Mouse (Mus musculus): Measurements from ENCODE around the gene Tfrc. TPM values are rescaled to one million over a fixed set of nuclear protein-coding genes. Genes with fewer than 3 reads are reported as not detected.
A peak's percentile ranks its signal among the peaks of the same experiment; 100 is the strongest.

Tfrc gene
- polyA plus RNA-seq, 2 experiments = 235 to 388 TPM

DNA sequence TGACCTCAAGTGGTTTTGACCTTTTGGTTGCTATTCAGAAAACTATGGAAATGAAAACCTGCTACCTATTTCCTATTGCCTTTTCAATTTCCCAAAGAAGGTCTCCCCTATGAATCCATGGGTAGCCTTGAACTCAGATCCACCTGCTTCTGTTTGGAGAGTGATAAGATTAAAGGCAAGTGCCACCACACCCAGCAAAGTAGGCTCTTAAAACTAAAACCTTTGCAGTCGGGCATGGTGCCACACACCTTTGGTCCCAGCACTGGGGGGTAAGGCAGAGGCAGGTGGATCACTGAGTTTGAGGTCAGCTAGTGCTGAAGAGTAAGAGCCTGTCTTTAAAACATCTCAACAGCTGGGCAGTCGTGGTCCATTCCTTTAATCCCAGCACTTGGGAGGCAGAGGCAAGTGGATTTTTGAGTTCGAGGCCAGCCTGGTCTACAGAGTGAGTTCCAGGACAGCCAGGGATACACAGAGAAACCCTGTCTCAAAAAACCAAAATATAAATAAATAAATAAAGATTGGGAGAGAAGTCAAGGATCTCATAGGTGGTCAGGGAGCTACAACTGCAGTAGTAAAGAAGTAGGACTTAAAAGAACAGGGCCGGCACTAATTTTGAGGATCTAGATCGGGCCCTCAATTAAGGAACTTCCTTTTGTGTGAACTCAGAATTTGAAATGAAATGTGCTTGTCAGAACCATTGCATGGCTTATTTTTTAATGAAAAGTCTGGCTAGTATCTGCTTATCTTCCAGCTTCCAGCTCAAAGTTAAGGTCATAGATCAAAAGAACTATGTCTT, 1.9 kb downstream of the Tfrc start:
- H3K27me3 ChIP-seq (ENCODE audit: control insufficient read depth, insufficient read depth, low read length) = no peaks in the 10 kb centered on the region
- DNase-seq (ENCODE audit: low read depth in 3 of 3, low spot score in 3 of 3) = peak; percentile 66 to 76 (median 73)
- peaks cover 23 to 24% of the 10 kb centered on the region in 2 experiments for H3K4me1 ChIP-seq (replicated peaks; ENCODE audit: control insufficient read depth in 2 of 2, insufficient read depth in 2 of 2, low read length in 1 of 2)
- H3K4me3 ChIP-seq (ENCODE audit: insufficient read depth in 1 of 2, low read depth in 2 of 2, low read length in 2 of 2) = peak overlapping the region; percentile 66 to 86
- H3K9ac ChIP-seq (replicated peaks) = peak overlapping the region; percentile 95
- WGBS (ENCODE audit: insufficient replicate concordance) = 12% methylated on average over 5 of the region's 5 CpGs
- ATAC-seq (ENCODE audit: insufficient read depth) = peak; percentile 17
- peak overlapping the region; percentile 94 for H3K4me2 ChIP-seq (ENCODE audit: low read depth)
- H3K27ac ChIP-seq = peak overlapping the region; percentile 98
- TF ChIP-seq EP300 (IDR thresholded peaks at IDR 0.05; ENCODE audit: low read depth) (peak; percentile 66), CTCF (IDR thresholded peaks at IDR 0.05; ENCODE audit: low read depth) (no peak)
- H3K9me3 ChIP-seq (ENCODE audit: control insufficient read depth, low read length) = no peaks in the 10 kb centered on the region
- peaks cover 54% of the 10 kb centered on the region for H3K36me3 ChIP-seq (replicated peaks; ENCODE audit: control insufficient read depth, insufficient read depth, low read depth)

DNA sequence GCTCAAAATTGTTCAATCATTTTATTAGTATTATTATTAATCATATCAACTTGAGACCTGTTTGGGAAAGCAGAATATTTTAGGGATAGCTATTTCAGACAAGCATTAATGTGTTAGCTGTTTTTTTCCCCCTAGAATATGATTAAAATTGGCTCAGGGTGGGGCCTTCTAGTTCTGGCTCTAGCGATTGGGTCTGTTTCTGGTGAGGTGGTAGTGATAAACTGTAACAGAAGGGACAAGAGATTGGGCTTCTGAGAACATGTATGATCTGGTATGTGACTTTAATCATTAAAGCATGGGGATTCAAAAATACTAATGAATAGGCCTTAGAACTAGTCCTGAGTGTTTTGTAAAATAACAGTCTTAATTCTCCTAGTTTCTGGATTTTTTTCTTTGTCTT, 3.3 kb downstream of the Tfrc start:
- H3K27ac ChIP-seq = peak overlapping the region; percentile 98
- no peaks in the 10 kb centered on the region for H3K9me3 ChIP-seq (ENCODE audit: control insufficient read depth, low read length)
- peak; percentile 75 to 85 (median 80) for DNase-seq (ENCODE audit: low read depth in 3 of 3, low spot score in 3 of 3)
- 14% methylated on average over 1 of the region's 1 CpGs for WGBS (ENCODE audit: insufficient replicate concordance)
- TF ChIP-seq CTCF (IDR thresholded peaks at IDR 0.05; ENCODE audit: low read depth) (no peak), EP300 (IDR thresholded peaks at IDR 0.05; ENCODE audit: low read depth) (peak; percentile 91)
- H3K27me3 ChIP-seq (ENCODE audit: control insufficient read depth, insufficient read depth, low read length) = no peaks in the 10 kb centered on the region
- peak overlapping the region; percentile 66 to 86 for H3K4me3 ChIP-seq (ENCODE audit: insufficient read depth in 1 of 2, low read depth in 2 of 2, low read length in 2 of 2)
- H3K4me1 ChIP-seq (replicated peaks; ENCODE audit: control insufficient read depth in 2 of 2, insufficient read depth in 2 of 2, low read length in 1 of 2) = peaks cover 22 to 23% of the 10 kb centered on the region in 2 experiments
- ATAC-seq (ENCODE audit: insufficient read depth) = peak; percentile 26; the same call in 1 of the 2 replicates
- peak overlapping the region; percentile 95 for H3K9ac ChIP-seq (replicated peaks)
- H3K36me3 ChIP-seq (replicated peaks; ENCODE audit: control insufficient read depth, insufficient read depth, low read depth) = peaks cover 67% of the 10 kb centered on the region
- peak overlapping the region; percentile 94 for H3K4me2 ChIP-seq (ENCODE audit: low read depth)

DNA sequence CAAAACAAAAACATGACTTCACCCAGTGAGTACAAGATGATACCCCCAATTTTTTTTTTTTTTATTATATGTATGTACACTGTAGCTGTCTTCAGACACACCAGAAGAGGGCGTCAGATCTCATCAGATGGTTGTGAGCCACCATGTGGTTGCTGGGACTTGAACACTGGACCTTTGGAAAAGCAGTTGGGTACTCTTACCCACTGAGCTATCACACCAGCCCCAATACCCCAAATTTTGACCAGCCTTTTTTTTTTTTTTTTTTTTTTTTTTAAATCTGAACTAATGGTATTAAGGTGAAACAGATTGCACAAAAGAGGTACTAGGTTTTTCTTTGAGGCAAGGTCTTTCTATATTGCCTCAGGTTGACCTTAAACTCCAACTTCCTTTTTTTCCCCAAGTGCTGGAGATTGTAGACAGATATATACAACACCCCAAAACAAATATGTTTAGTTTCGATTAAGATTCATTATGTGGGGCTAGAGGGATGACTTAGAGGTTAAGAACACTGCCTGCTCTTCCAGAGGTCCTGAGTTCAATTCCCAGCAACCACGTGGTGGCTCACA, 4.6 kb downstream of the Tfrc start:
- H3K36me3 ChIP-seq (replicated peaks; ENCODE audit: control insufficient read depth, insufficient read depth, low read depth) = peaks cover 80% of the 10 kb centered on the region
- TF ChIP-seq CTCF (IDR thresholded peaks at IDR 0.05; ENCODE audit: low read depth) (peak; percentile 43; the same call in 1 of the 2 replicates), EP300 (IDR thresholded peaks at IDR 0.05; ENCODE audit: low read depth) (no peak)
- H3K4me3 ChIP-seq (ENCODE audit: insufficient read depth in 1 of 2, low read depth in 2 of 2, low read length in 2 of 2) = peak overlapping the region in 1 of 2 experiments; percentile 86; a peak in 2 of 4 replicates
- no peaks in the 10 kb centered on the region for H3K27me3 ChIP-seq (ENCODE audit: control insufficient read depth, insufficient read depth, low read length)
- ATAC-seq (ENCODE audit: insufficient read depth) = no peak
- no peaks in the 10 kb centered on the region for H3K9me3 ChIP-seq (ENCODE audit: control insufficient read depth, low read length)
- peaks cover 11 to 12% of the 10 kb centered on the region in 2 experiments for H3K4me1 ChIP-seq (replicated peaks; ENCODE audit: control insufficient read depth in 2 of 2, insufficient read depth in 2 of 2, low read length in 1 of 2)
- H3K27ac ChIP-seq = peak overlapping the region; percentile 98
- WGBS (ENCODE audit: insufficient replicate concordance) = 33% methylated on average over 3 of the region's 3 CpGs
- peak overlapping the region; percentile 94 for H3K4me2 ChIP-seq (ENCODE audit: low read depth)
- no peak for DNase-seq (ENCODE audit: low read depth in 3 of 3, low spot score in 3 of 3)
- peak overlapping the region; percentile 95 for H3K9ac ChIP-seq (replicated peaks)

DNA sequence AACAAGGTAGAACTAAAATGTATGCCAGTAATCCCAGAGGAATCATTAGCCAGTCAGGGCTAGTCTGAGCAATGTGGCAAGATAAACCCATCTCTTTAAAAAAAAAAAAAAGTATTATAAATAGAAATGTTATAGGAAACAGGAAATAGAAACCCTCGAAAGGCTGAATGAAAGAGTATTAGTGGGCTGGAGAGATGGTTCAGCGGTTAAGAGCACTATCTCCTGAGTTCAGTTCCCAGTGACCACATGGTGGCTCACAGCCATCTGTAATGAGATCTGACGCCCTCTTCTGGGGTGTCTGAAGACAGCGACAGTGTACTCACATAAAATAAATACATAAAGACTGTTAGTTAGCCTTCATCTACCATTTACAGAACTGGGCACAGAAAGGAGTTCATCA, 5.3 kb downstream of the Tfrc start:
- Histone ChIP-seq H3K4me1 (replicated peaks; ENCODE audit: control insufficient read depth in 2 of 2, insufficient read depth in 2 of 2, low read length in 1 of 2) (peaks cover 11 to 12% of the 10 kb centered on the region in 2 experiments), H3K36me3 (replicated peaks; ENCODE audit: control insufficient read depth, insufficient read depth, low read depth) (peaks cover 87% of the 10 kb centered on the region), H3K27me3 (ENCODE audit: control insufficient read depth, insufficient read depth, low read length) (no peaks in the 10 kb centered on the region), H3K27ac (peak overlapping the region; percentile 45), H3K9ac (replicated peaks) (no peak overlapping the region), H3K4me2 (ENCODE audit: low read depth) (peak overlapping the region; percentile 94), H3K4me3 (ENCODE audit: insufficient read depth in 1 of 2, low read depth in 2 of 2, low read length in 2 of 2) (no peak overlapping the region), H3K9me3 (ENCODE audit: control insufficient read depth, low read length) (no peaks in the 10 kb centered on the region)
- DNase-seq (ENCODE audit: low read depth in 3 of 3, low spot score in 3 of 3) = no peak
- no peak for ATAC-seq (ENCODE audit: insufficient read depth)
- TF ChIP-seq CTCF (IDR thresholded peaks at IDR 0.05; ENCODE audit: low read depth) = peak; percentile 60
- TF ChIP-seq EP300 (IDR thresholded peaks at IDR 0.05; ENCODE audit: low read depth) = no peak
- WGBS (ENCODE audit: insufficient replicate concordance) = 17% methylated on average over 4 of the region's 4 CpGs

DNA sequence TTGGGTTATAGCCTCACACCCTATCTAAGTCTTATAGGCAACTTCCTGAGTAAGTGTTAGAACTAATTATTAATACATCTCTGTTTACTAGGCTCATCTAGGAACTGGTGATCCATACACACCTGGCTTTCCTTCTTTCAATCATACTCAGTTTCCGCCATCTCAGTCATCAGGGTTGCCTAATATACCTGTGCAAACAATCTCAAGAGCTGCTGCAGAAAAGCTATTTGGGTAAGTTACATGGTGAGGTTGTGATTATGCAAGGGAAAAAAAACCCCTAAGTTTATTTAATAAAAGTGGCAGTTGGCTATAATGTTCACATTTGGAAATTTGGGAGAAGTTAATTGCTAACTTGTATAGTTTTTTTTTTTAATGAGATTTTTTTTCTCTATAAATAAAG, 10.2 kb downstream of the Tfrc start:
- Histone ChIP-seq H3K4me2 (ENCODE audit: low read depth) (no peak overlapping the region), H3K9me3 (ENCODE audit: control insufficient read depth, low read length) (no peaks in the 10 kb centered on the region), H3K27me3 (ENCODE audit: control insufficient read depth, insufficient read depth, low read length) (no peaks in the 10 kb centered on the region), H3K9ac (replicated peaks) (no peak overlapping the region), H3K4me3 (ENCODE audit: insufficient read depth in 1 of 2, low read depth in 2 of 2, low read length in 2 of 2) (no peak overlapping the region), H3K4me1 (replicated peaks; ENCODE audit: control insufficient read depth in 2 of 2, insufficient read depth in 2 of 2, low read length in 1 of 2) (peaks cover 0 to 2% of the 10 kb centered on the region in 2 experiments; a peak in 2 of 4 replicates), H3K27ac (no peak overlapping the region), H3K36me3 (replicated peaks; ENCODE audit: control insufficient read depth, insufficient read depth, low read depth) (peaks cover 99% of the 10 kb centered on the region)
- 93% methylated on average over 1 of the region's 1 CpGs for WGBS (ENCODE audit: insufficient replicate concordance)
- no peak for ATAC-seq (ENCODE audit: insufficient read depth)
- no peak for DNase-seq (ENCODE audit: low read depth in 3 of 3, low spot score in 3 of 3)
- TF ChIP-seq CTCF (IDR thresholded peaks at IDR 0.05; ENCODE audit: low read depth) (no peak), EP300 (IDR thresholded peaks at IDR 0.05; ENCODE audit: low read depth) (no peak)

Data from liver, embryonic 14.5 days (tissue).